Mouse (Mus musculus) ovary, postnatal 10 days (tissue): Measurements from ENCODE around the gene Vars.
A peak's percentile ranks its signal among the peaks of the same experiment; 100 is the strongest.

ENCODE experiments used
- DNase-seq: peaks from one replicate; pipeline ENCODE4 v3.0.0; 2022; ENCODE audit warnings: low spot score

Vars gene

DNA sequence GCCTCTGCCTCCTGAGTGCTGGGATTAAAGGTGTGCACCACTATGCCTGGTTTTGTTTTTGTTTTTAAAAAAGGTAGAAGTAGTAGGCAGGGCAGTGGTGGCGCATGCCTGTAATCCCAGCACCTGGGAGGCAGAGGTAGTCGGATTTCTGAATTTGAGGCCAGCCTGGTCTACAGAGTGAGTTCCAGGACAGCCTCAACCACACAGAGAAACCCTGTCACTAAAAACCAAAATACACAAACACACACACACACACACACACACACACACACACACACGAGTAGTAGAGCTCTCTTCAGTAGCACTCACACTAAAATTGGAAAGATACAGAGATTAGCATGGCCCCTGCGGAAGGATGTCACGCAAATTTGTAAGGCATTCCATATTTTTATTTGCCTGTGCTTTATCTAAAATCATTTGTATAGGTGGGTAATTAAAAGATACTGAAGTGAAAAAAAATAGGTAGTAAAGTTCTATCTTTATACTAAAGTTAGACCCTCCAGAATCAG is 48.2 kb downstream of the Vars start:
- no peak for DNase-seq

DNA sequence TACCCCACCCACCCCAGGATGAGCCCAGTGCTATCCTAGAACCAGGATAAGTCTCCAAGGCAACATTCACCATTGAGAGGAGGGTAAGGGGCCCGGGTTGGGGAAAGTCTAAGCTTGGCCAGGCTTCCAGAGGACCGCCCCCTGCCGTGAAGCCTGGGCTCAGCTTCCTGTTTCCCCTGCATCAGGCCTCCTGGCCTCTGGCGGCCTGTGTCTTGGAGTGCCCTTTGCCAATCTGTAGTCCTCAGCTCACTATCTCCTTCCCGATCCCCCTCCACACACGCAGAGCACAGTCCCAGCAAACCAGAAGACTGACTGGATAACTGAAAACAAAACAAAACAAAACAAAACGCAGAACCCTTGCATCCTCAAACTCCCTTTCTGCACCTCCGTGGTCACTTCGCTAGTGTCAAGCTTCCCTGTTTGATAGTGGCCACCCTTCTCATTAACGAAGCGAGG is 48.8 kb downstream of the Vars start, which contains the start of gene Clic1:
Gene Clic1 (plus strand): TSS at position 406 of the 456 bp plus-strand sequence.
- DNase-seq, result peak; percentile 55

DNA sequence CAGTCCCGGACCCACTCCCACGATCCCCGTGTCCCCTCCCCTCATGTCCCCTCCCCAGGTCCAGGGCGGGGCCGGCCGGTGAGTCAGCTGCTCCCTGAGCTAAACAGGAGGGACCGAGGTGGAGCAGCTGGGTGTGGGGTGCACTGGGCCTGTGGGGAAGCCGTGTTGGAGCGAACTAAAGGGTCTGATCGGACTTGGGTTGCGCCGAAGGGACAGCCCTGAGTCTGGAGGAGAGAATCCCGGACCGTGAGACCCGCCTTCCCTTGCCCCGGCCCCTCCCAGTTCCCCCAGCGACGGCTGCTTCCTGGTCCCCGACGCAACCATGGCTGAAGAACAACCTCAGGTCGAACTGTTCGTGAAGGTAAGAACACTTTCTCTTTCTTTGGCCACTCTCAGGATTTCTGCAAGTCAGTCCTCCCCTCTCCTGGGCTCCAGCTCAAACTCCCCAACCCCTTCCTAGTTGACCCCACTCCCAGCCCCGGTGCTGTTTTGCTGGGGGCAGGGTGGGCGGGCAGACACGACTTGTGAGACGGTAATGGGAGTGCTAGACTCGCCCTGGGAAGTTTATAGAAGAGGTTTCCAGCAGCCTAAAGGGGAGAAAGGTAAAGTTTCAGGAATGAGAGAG is 49.5 kb downstream of the Vars start:
- peak; percentile 62 for DNase-seq

DNA sequence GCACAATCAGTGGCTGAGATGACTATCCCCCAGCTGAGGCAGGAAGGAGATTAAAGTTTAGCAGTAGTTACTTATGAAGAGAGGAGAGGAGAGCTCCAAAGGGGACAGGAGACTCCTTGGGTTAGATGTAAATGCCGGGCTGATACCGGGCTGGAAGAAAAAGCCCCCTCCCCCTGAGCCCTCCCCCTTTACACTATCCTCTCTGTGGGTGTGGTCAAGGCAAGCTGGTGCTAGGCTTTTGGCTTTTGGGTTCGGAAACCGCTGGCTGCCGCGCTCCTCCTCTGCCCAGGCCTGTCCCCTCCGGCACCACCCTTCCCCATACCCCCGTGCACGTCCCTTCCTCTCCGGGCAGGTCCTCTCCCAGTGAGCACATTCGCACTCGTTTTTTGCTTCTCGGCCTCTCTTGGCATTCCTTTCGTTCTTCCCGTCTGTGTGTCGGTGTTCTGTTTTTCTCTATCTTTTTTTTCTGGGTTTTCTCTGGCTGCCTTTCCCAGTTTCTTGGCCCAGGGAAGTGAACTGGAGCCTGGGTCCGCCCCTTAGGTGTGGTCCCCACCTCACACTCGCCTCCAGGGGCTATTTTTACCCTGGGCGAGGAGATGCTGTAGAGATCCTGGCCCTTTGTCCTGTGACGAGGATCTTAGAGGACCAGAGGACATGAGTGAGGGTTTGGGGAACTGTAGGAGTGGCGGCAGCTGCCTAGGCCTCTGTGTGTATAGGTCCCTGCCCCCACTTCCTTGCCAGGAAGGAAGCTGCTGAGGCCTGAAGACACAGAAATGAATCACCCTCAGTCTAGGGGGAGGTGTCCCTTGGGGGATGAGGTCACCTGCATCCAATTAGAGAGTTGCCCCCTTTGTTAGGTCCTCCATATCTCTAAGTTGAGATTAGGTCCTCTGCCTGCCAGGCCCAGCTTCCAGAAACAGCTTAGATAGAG is 50.6 kb downstream of the Vars start:
- peak; percentile 32 for DNase-seq

DNA sequence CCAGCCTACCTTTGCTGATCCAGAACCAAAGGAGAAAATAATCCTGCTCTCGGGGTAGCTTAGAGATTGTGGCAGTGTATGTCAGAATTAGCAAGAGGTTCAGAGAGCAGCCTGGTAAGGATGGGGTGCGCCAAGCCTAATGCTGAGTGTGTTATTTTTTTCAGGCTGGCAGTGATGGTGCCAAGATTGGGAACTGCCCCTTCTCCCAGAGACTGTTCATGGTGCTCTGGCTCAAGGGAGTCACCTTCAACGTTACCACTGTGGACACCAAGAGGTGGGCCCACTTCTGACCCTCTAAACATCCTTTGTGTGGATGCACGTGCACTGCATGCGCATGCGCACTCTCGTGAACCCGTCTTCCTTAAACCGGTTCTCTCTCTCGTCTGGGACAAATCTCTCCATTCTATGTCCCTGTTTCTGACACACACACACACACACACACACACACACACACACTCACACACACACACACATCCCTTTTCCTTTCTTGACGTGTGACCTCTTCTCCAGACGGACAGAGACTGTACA is 51.5 kb downstream of the Vars start:
- no peak for DNase-seq

DNA sequence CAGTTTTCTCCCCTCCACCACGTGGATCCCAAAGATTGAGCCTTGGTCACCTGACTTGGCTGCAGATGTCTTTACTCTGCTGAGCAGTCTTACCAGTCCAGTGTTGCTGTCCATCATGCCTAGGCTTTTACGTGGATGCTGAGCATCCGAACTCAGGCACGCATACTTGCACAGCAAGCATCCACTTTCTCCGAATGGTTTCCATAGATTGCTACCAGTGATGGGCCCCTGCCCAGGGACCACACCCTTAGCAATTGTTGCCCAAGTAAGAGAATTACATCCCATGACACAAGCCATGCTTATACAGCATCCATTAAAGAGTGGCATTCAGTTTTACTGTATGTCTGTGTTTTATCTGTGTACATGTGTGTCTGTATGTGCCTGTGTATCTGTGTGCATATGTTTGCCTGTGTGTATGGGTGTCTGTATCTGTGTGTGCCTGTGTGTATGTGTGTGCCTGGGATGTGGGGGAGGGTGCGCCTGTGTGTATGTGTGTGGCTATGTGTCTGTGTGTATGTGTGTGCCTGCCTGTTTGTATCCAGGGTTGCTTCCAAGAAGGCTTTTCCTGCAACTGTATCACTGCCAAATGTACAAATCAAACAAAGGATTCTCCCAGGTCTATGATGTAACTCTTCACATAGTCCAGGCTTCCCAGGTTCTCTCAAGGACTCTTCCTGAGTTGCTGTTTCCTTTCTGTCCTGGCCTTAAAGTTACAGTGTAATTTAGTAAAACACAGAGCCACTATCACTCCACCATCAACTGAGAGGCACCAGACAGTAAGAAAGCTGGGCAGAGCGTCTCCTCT is 55.1 kb downstream of the Vars start:
- DNase-seq, result no peak

DNA sequence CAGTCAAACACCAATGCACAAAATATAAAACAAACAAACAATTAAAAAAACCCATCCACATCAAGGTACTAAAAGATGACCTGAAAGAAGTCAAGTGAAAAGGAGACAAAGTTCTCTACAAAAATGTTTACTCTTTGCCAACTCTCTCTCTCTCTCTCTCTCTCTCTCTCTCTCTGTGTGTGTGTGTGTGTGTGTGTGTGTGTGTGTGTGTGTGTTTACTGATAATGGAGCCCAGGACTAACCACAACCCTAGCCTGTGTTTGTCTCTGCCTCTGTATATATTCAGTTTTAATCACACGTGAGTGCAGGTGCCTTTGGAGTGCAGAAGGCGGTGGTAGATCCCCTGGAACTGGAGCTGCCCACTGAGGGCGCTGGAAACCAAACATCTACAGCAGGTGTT is 56.3 kb downstream of the Vars start:
- DNase-seq, result no peak

DNA sequence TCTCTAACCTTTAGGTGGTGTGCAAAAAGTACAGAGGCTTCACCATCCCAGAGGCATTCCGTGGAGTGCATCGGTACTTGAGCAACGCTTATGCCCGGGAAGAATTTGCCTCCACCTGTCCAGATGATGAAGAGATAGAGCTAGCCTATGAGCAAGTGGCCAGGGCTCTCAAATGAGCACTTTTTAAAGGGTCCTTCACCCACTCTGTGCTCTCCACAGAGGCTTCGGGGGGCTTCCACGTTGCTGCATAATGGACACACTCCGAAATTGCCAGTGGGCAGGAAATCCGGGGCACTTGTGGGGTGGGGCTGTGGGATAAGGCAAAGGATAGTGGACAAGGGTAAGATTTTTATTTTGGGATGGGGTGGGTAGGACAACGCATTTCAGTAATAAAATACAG is 57.5 kb downstream of the Vars start:
- DNase-seq, result no peak

DNA sequence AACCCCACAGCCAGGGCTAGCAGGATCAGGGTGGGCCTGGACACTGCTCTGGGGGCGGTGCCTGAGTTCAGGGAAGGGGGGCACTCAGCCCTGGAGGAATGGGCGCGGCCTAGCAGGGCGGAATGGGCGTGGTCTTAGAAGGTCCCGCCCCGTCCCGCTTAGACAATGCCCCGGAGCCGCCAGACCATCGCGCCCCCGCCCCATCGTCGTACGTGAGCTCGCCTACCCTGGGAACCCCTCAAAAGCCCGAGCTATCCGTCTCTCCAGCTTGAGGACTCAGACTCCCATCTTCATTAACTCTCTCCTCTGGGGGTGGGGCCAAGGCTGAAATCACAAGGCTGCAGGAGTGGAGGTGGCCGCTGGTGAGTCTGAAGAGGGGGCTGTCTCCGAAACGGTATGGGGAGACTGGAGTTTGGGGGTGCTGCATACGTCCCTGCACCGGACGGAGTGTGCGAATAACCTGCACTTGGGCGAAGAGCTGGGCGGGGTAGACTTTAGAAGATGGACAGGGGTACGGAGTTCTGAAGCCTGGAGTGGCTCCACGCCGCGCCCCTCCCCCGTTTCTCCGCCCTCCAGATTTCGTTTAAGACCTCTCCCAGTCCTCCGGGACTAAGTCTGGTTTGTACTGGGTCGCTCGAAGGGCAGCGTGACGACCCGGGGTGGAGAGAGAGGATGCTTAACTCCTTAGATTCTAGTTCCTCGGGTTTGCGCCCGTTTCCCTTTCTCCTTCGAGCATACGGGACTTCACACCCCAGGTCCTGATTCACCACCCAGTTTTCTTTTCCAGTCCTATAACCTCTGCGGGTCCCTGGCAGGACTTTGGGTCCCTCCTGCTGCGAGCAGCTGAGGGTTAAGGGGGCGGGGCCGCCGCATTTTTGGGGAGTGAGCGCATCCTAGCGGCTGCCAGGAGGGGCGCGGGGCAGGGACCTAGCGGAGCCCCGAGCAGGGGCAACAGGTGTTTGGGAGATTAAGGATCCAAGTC is 58.4 kb downstream of the Vars start, which contains the start of gene Ddah2:
Gene Ddah2 (plus strand): TSS at position 125 of the 982 bp plus-strand sequence.
- DNase-seq, result peak; percentile 83

DNA sequence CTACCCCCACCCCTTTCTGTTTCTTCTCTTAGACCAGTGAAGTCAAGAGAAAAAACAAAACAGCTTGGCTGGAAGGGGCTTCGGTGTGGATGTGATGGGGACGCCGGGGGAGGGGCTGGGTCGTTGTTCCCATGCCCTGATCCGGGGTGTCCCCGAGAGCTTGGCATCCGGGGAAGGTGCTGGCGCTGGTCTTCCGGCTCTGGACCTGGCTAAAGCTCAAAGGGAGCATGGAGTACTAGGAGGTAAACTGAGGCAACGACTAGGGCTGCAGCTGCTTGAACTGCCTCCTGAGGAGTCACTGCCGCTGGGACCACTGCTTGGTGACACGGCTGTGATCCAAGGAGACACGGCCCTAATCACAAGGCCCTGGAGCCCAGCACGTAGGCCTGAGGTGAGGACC is 59.3 kb downstream of the Vars start:
- no peak for DNase-seq

DNA sequence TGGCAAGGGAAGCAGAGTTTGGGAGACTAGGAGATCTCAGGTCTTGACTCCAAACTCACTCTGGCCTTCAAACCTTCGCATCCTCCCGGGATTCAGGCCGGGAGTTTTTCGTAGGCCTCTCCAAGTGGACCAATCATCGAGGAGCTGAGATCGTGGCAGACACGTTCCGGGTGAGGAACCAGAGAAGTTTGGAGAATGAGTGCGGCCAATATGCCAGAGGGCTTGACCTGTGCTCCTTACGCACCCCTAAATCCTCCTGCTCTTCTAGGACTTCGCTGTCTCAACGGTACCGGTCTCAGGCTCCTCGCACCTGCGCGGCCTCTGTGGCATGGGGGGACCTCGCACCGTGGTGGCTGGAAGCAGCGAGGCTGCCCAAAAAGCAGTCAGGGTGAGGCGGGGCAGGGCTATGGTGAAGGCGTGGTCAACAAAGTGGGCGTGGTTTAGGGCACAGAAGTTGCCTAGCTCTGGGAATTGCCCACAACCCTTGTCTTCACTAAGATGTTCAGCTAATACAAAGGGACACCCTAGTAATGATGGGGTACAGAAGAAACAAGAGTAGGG is 60.0 kb downstream of the Vars start:
- DNase-seq, result no peak

DNA sequence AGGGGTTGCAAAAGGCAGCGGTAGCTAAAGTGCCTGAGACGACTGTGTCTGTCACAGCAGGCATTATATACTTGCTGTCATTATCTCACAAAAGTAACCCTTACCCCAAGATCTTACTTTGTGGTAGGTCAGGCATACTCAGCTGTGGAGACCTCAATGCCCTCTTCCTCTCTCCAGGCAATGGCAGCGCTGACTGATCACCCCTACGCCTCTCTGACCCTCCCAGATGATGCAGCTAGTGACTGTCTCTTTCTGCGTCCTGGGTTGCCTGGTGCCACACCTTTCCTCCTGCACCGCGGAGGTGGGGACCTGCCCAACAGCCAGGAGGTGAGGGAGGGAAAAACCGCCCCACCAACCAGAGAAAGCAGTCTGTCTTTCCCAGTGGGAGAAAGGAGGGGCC is 60.5 kb downstream of the Vars start:
- DNase-seq, result no peak

DNA sequence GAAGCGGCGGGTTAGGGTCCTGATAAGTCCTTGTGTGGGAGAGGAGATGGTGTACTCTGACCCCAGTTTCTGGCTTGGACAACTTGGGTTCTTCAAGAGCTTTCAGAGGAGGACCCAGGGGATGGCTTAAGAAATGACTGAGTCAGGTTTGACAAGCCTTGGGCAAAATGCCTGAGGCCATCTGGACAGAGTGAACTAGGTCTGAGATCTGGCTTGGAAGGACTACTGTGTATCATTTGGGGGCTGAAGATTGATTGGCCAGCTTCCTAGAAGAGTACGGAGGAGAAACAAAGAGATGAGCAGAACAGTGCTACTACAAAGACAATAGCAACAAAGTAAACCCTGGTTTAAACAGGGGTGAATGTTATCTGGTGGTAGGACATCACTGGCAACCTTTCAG is 62.7 kb downstream of the Vars start:
- DNase-seq, result no peak

DNA sequence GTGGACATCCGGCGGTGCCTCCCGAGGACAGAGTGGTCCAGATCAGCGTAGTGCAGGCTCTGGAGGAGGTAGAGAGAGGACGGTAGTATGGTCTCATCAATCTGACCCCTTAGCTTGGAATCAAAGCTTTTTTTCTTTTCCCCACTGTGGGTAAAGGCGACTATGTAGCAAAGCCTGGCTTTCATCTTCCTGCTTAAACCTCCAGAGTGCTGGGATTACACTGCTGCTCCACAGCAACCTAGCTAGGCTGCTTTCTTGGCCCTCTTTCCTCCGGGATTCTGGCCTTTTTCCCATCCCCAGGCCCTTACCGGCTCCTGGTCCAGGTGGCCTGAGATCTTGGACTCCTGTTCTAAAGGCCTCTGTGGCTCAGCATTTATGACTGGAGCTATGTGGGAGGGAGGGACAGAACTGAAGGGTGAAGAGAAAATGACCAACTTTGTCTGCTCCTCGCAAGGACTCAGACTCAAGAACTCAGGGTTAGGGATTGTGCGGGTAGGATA is 63.6 kb downstream of the Vars start:
- DNase-seq, result no peak

DNA sequence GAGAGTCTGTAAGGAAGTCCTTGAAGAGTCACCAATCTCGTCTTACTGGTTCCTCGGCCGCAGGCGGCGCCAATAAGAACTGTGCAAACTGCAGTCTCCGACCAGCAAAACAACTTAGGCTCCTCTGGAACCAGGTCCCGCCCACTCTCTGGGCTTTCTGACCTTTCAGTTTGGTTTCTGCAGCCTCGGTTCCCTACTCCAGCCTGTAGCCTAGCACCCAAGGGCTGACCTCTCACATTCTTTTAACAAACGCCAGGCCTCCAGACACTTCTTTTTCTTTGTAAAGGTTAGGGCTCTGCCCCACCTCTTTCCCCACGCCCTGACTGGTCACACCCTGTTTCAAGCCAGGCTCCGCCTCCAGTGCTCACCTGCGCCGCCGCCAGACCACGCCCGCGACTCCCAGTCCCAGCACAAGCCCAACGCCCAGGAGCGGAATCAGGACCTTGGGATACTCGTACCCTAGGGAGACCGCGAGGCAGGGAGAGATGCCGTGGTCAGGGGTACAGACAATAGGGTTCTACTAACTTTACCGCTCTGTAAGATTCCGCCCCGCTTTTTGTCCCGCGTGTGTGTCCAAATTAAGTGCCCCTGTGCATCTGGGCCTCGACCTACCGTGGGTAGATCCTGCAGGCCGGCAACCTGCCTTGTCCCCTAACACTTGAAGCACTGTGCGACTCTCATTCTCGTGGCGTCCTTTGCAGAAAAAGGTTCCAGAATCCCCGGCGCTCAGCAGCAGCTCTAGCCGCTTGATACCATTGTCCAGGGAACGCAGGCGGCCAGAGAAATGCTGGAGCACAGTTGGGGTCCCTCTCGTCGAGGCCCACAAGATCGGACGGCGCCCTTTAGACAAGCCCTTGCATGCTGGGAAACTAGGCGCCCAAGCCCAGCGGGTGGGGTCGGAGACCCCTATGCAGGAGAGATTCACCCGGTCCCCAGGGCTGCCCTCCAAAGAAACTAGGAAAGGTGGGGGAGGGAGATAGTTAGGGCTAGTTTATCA is 64.5 kb downstream of the Vars start, which contains the start of gene Ly6g6c:
Gene Ly6g6c (plus strand): TSS at position 438 of the 997 bp plus-strand sequence.
- DNase-seq, result no peak
